32 mouse cellular contexts compared by ENCODE assay signal in genomic region chr7:106635560-106635959, GRCm38 (mm10). TPM values are rescaled to one million over a fixed set of nuclear protein-coding genes. Genes with fewer than 3 reads are reported as not detected.
DNase-seq lines count a peak whose midpoint lies in the region; ATAC-seq lines count a peak whose summit lies in the region.
"Had no signal": no experiment of that assay in that cellular context is flagged by ENCODE, and none has a peak within 500 bp of the region (broad histone marks: within the 10 kb centered on the region; RNA-seq: fewer than 3 reads in every experiment).

No protein-coding gene starts in this region.

- no peak for DNase-seq in liver, embryonic 11.5 days (ENCODE audit: low spot score)
- no peak for DNase-seq in liver
- DNase-seq in right cerebral cortex, adult 18-20 months: no peak
- DNase-seq: adrenal gland, adult 2 months; adrenal gland, postnatal 14 days; cerebellum, adult 11 months; cerebellum, adult 2 months; cerebellum, adult 9-11 months; cerebellum, postnatal 25 days; embryo, embryonic 11 days; gastrocnemius, postnatal 25 days; heart, adult 18-20 months; heart, postnatal 10 days; heart, postnatal 4 days had no signal

- H3K9me3 ChIP-seq in liver, embryonic 11.5 days (ENCODE audit: control insufficient read depth, low read length): no peaks in the 10 kb centered on the region
- H3K9me3 ChIP-seq in liver, embryonic 15.5 days (replicated peaks): no peaks in the 10 kb centered on the region
- H3K9me3 ChIP-seq in hindbrain, embryonic 13.5 days: no peaks in the 10 kb centered on the region
- H3K9me3 ChIP-seq in intestine, embryonic 15.5 days: no peaks in the 10 kb centered on the region
- H3K9me3 ChIP-seq: embryonic facial prominence, embryonic 10.5 days; embryonic facial prominence, embryonic 13.5 days; forebrain, embryonic 12.5 days; forebrain, embryonic 15.5 days; heart, embryonic 12.5 days; heart, embryonic 15.5 days; hindbrain, embryonic 15.5 days had no signal

- H3K4me2 ChIP-seq in liver, embryonic 11.5 days: no peak overlapping the region
- H3K4me2 ChIP-seq in liver, embryonic 15.5 days: no peak overlapping the region
- H3K4me2 ChIP-seq in hindbrain, embryonic 13.5 days: no peak overlapping the region
- H3K4me2 ChIP-seq in intestine, embryonic 15.5 days (replicated peaks): no peak overlapping the region
- H3K4me2 ChIP-seq: embryonic facial prominence, embryonic 13.5 days; forebrain, embryonic 12.5 days; forebrain, embryonic 15.5 days; heart, embryonic 12.5 days; heart, embryonic 15.5 days; hindbrain, embryonic 15.5 days had no signal

- no peak overlapping the region for H3K4me3 ChIP-seq in liver, embryonic 11.5 days (ENCODE audit: low read depth, low read length)
- no peak overlapping the region for H3K4me3 ChIP-seq in liver, embryonic 15.5 days (replicated peaks)
- no peak overlapping the region for H3K4me3 ChIP-seq in hindbrain, embryonic 13.5 days
- H3K4me3 ChIP-seq in intestine, embryonic 15.5 days (replicated peaks): no peak overlapping the region
- H3K4me3 ChIP-seq: embryonic facial prominence, embryonic 10.5 days; embryonic facial prominence, embryonic 13.5 days; erythroblast, embryonic 14.5 days; forebrain, embryonic 12.5 days; forebrain, embryonic 15.5 days; heart, embryonic 12.5 days; heart, embryonic 15.5 days; hindbrain, embryonic 15.5 days had no signal

- H3K27me3 ChIP-seq in liver, embryonic 11.5 days (replicated peaks; ENCODE audit: control insufficient read depth, insufficient read depth, low read length): no peaks in the 10 kb centered on the region
- no peaks in the 10 kb centered on the region for H3K27me3 ChIP-seq in liver, embryonic 15.5 days
- H3K27me3 ChIP-seq in hindbrain, embryonic 13.5 days: no peaks in the 10 kb centered on the region
- H3K27me3 ChIP-seq in intestine, embryonic 15.5 days (replicated peaks): no peaks in the 10 kb centered on the region
- H3K27me3 ChIP-seq: embryonic facial prominence, embryonic 13.5 days; forebrain, embryonic 12.5 days; forebrain, embryonic 15.5 days; heart, embryonic 12.5 days; heart, embryonic 15.5 days; hindbrain, embryonic 15.5 days had no signal

- no peaks in the 10 kb centered on the region for H3K36me3 ChIP-seq in liver, embryonic 11.5 days (ENCODE audit: control insufficient read depth, insufficient read depth, low read length)
- no peaks in the 10 kb centered on the region for H3K36me3 ChIP-seq in liver, embryonic 15.5 days (replicated peaks)
- H3K36me3 ChIP-seq in hindbrain, embryonic 13.5 days: no peaks in the 10 kb centered on the region
- no peaks in the 10 kb centered on the region for H3K36me3 ChIP-seq in intestine, embryonic 15.5 days
- H3K36me3 ChIP-seq: embryonic facial prominence, embryonic 10.5 days; embryonic facial prominence, embryonic 13.5 days; forebrain, embryonic 12.5 days; forebrain, embryonic 15.5 days; heart, embryonic 12.5 days; heart, embryonic 15.5 days; hindbrain, embryonic 15.5 days had no signal

- no peak overlapping the region for H3K9ac ChIP-seq in liver, embryonic 11.5 days (ENCODE audit: low read depth, low read length)
- no peak overlapping the region for H3K9ac ChIP-seq in liver, embryonic 15.5 days
- no peak overlapping the region for H3K9ac ChIP-seq in hindbrain, embryonic 13.5 days
- no peak overlapping the region for H3K9ac ChIP-seq in intestine, embryonic 15.5 days
- H3K9ac ChIP-seq: embryonic facial prominence, embryonic 13.5 days; forebrain, embryonic 12.5 days; forebrain, embryonic 15.5 days; heart, embryonic 12.5 days; heart, embryonic 15.5 days; hindbrain, embryonic 15.5 days had no signal

- no peaks in the 10 kb centered on the region for H3K4me1 ChIP-seq in liver, embryonic 11.5 days (replicated peaks; ENCODE audit: control insufficient read depth, insufficient read depth, low read length)
- H3K4me1 ChIP-seq in liver, embryonic 15.5 days (replicated peaks): no peaks in the 10 kb centered on the region
- no peaks in the 10 kb centered on the region for H3K4me1 ChIP-seq in hindbrain, embryonic 13.5 days (replicated peaks)
- H3K4me1 ChIP-seq in intestine, embryonic 15.5 days (replicated peaks): no peaks in the 10 kb centered on the region
- H3K4me1 ChIP-seq: embryonic facial prominence, embryonic 10.5 days; embryonic facial prominence, embryonic 13.5 days; forebrain, embryonic 12.5 days; forebrain, embryonic 15.5 days; heart, embryonic 12.5 days; heart, embryonic 15.5 days; hindbrain, embryonic 15.5 days had no signal

- 78% methylated on average over 4 of the region's 4 CpGs for WGBS in liver, embryonic 11.5 days
- 33% methylated on average over 4 of the region's 4 CpGs for WGBS in liver, embryonic 15.5 days (ENCODE audit: insufficient replicate concordance)
- WGBS in hindbrain, embryonic 13.5 days: 90% methylated on average over 4 of the region's 4 CpGs
- 83% methylated on average over 4 of the region's 4 CpGs for WGBS in intestine, embryonic 15.5 days

- peak; percentile 57; the same call in 1 of the 2 replicates for ATAC-seq in liver, embryonic 11.5 days (replicated peaks; ENCODE audit: low FRiP score)
- ATAC-seq in common myeloid progenitor, adult 5-6 weeks (replicated peaks; ENCODE audit: low read depth, poor library complexity, severe bottlenecking): peak; percentile 54; the same call in 1 of the 2 replicates
- ATAC-seq in liver, embryonic 15.5 days (ENCODE audit: insufficient read depth): peak; percentile 51; the same call in 1 of the 2 replicates
- ATAC-seq in hindbrain, embryonic 13.5 days (ENCODE audit: low FRiP score): no peak
- no peak for ATAC-seq in intestine, embryonic 15.5 days
- ATAC-seq: forebrain, embryonic 15.5 days had no signal

- no peak overlapping the region for H3K27ac ChIP-seq in liver, embryonic 11.5 days (ENCODE audit: low read depth, low read length)
- no peak overlapping the region for H3K27ac ChIP-seq in liver, embryonic 15.5 days (replicated peaks)
- H3K27ac ChIP-seq in hindbrain, embryonic 13.5 days: no peak overlapping the region
- no peak overlapping the region for H3K27ac ChIP-seq in intestine, embryonic 15.5 days
- H3K27ac ChIP-seq: embryonic facial prominence, embryonic 10.5 days; embryonic facial prominence, embryonic 13.5 days; forebrain, embryonic 12.5 days; forebrain, embryonic 15.5 days; heart, embryonic 15.5 days; hindbrain, embryonic 15.5 days had no signal

RNA-seq across cellular contexts. Expression of gene Olfr693, which starts 44.8 kb away (rescaled TPM):
- polyA plus RNA-seq in liver, embryonic 11.5 days (2014; fragmentation: Nextera tagmentation; extraction: Ambion mirVana): not detected in 2 replicates
- not detected in 2 replicates for total RNA-seq in common myeloid progenitor, adult 5-6 weeks (2017)
- polyA plus RNA-seq in liver, embryonic 15.5 days (2015; fragmentation: Nextera tagmentation; extraction: Ambion mirVana): not detected in 2 replicates
- not detected in 2 replicates for polyA plus RNA-seq in hindbrain, embryonic 13.5 days (2015; fragmentation: Nextera tagmentation; extraction: Ambion mirVana)
- not detected in 2 replicates for polyA plus RNA-seq in intestine, embryonic 15.5 days (2015; fragmentation: Nextera tagmentation; extraction: Ambion mirVana)
- total RNA-seq: adrenal gland, adult 2 months; adrenal gland, postnatal 14 days; adrenal gland, postnatal 4 days; ES-E14; gastrocnemius, adult 8-10 months; gastrocnemius, postnatal 25 days; heart, adult 18-20 months; heart, postnatal 10 days; heart, postnatal 4 days had no signal
- polyA plus RNA-seq: adrenal gland, adult 2 months; cerebellum, adult 2 months; cortical plate, adult 2 months; embryonic facial prominence, embryonic 13.5 days; erythroblast, embryonic 14.5 days; forebrain, embryonic 12.5 days; forebrain, embryonic 15.5 days; gonadal fat pad, adult 2 months; heart, embryonic 12.5 days; heart, embryonic 15.5 days; hindbrain, embryonic 11.5 days; hindbrain, embryonic 15.5 days had no signal

RNA-seq across cellular contexts. Expression of gene Olfr694, which starts 56.1 kb away (rescaled TPM):
- polyA plus RNA-seq in liver, embryonic 11.5 days (2014; fragmentation: Nextera tagmentation; extraction: Ambion mirVana): not detected in 2 replicates
- total RNA-seq in common myeloid progenitor, adult 5-6 weeks (2017): not detected in 2 replicates
- polyA plus RNA-seq in liver, embryonic 15.5 days (2015; fragmentation: Nextera tagmentation; extraction: Ambion mirVana): not detected in 2 replicates
- polyA plus RNA-seq in hindbrain, embryonic 13.5 days (2015; fragmentation: Nextera tagmentation; extraction: Ambion mirVana): not detected in 2 replicates
- not detected in 2 replicates for polyA plus RNA-seq in intestine, embryonic 15.5 days (2015; fragmentation: Nextera tagmentation; extraction: Ambion mirVana)
- total RNA-seq: adrenal gland, adult 2 months; adrenal gland, postnatal 14 days; adrenal gland, postnatal 4 days; ES-E14; gastrocnemius, adult 8-10 months; gastrocnemius, postnatal 25 days; heart, adult 18-20 months; heart, postnatal 10 days; heart, postnatal 4 days had no signal
- polyA plus RNA-seq: adrenal gland, adult 2 months; cerebellum, adult 2 months; cortical plate, adult 2 months; embryonic facial prominence, embryonic 10.5 days; embryonic facial prominence, embryonic 13.5 days; erythroblast, embryonic 14.5 days; forebrain, embryonic 12.5 days; forebrain, embryonic 15.5 days; gonadal fat pad, adult 2 months; heart, embryonic 12.5 days; heart, embryonic 15.5 days; hindbrain, embryonic 11.5 days; hindbrain, embryonic 15.5 days had no signal

Comparison
In these comparisons a context has a peak if more than half of its experiments do, and no peak if none do; other contexts are left out.
1. ATAC-seq: peak in liver, embryonic 11.5 days (single experiment), common myeloid progenitor, adult 5-6 weeks (single experiment) and liver, embryonic 15.5 days (single experiment); none in hindbrain, embryonic 13.5 days (single experiment) and intestine, embryonic 15.5 days (single experiment).